In genomic region chr13:107177595-107177994, GRCm38 (mm10) we compare ENCODE assay signal across 22 mouse cellular contexts.
DNase-seq lines count a peak whose midpoint lies in the region; ATAC-seq lines count a peak whose summit lies in the region.
"Had no signal": no experiment of that assay in that cellular context is flagged by ENCODE, and none has a peak within 500 bp of the region (broad histone marks: within the 10 kb centered on the region; RNA-seq: fewer than 3 reads in every experiment).

No protein-coding gene starts in this region.

- 53% methylated on average over 7 of the region's 7 CpGs for WGBS in neural tube, embryonic 13.5 days
- 48% methylated on average over 7 of the region's 7 CpGs for WGBS in neural tube, embryonic 14.5 days
- 43% methylated on average over 7 of the region's 7 CpGs for WGBS in neural tube, embryonic 15.5 days

- DNase-seq in neural tube, embryonic 10.5 days (ENCODE audit: extremely low spot score, low spot score): no peak
- DNase-seq: adrenal gland, adult 2 months; adrenal gland, postnatal 10 days; adrenal gland, postnatal 25 days; cerebellum, adult 11 months; cerebellum, adult 18-20 months; cerebellum, adult 8-10 months; cerebellum, adult 9-11 months; cerebellum, postnatal 14 days; cerebellum, postnatal 36 days; embryo, embryonic 11 days had no signal

- ATAC-seq in neural tube, embryonic 13.5 days (ENCODE audit: low read depth): peak; percentile 51; the same call in 1 of the 2 replicates
- ATAC-seq in neural tube, embryonic 14.5 days (ENCODE audit: low read depth): peak; percentile 56
- no peak for ATAC-seq in neural tube, embryonic 15.5 days (ENCODE audit: low FRiP score)
- no peak for ATAC-seq in frontal cortex, adult (ENCODE audit: low TSS enrichment)
- ATAC-seq: forebrain, embryonic 14.5 days; forebrain, embryonic 16.5 days had no signal

- H3K4me2 ChIP-seq in neural tube, embryonic 13.5 days: no peak overlapping the region
- no peak overlapping the region for H3K4me2 ChIP-seq in neural tube, embryonic 14.5 days (ENCODE audit: low read depth, low read length)
- H3K4me2 ChIP-seq in neural tube, embryonic 15.5 days: no peak overlapping the region
- H3K4me2 ChIP-seq: embryonic facial prominence, embryonic 13.5 days; embryonic facial prominence, embryonic 15.5 days; forebrain, embryonic 12.5 days had no signal

- H3K27me3 ChIP-seq in neural tube, embryonic 13.5 days: no peaks in the 10 kb centered on the region
- no peaks in the 10 kb centered on the region for H3K27me3 ChIP-seq in neural tube, embryonic 14.5 days (ENCODE audit: control insufficient read depth, insufficient read depth, low read length)
- no peaks in the 10 kb centered on the region for H3K27me3 ChIP-seq in neural tube, embryonic 15.5 days (replicated peaks)
- H3K27me3 ChIP-seq: embryonic facial prominence, embryonic 13.5 days; embryonic facial prominence, embryonic 15.5 days; forebrain, embryonic 12.5 days had no signal

- no peak overlapping the region for H3K4me3 ChIP-seq in neural tube, embryonic 13.5 days
- no peak overlapping the region for H3K4me3 ChIP-seq in neural tube, embryonic 14.5 days (ENCODE audit: low read depth, low read length)
- no peak overlapping the region for H3K4me3 ChIP-seq in neural tube, embryonic 15.5 days (replicated peaks)
- H3K4me3 ChIP-seq: embryonic facial prominence, embryonic 13.5 days; embryonic facial prominence, embryonic 15.5 days; erythroblast, embryonic 14.5 days; forebrain, embryonic 10.5 days; forebrain, embryonic 12.5 days had no signal

- peaks cover 13% of the 10 kb centered on the region for H3K4me1 ChIP-seq in neural tube, embryonic 13.5 days (replicated peaks)
- H3K4me1 ChIP-seq in neural tube, embryonic 14.5 days (ENCODE audit: control insufficient read depth, insufficient read depth, low read length): peaks cover 9% of the 10 kb centered on the region; the same call in 1 of the 2 replicates
- H3K4me1 ChIP-seq in neural tube, embryonic 15.5 days: peaks cover 14% of the 10 kb centered on the region
- H3K4me1 ChIP-seq: embryonic facial prominence, embryonic 13.5 days; embryonic facial prominence, embryonic 15.5 days; forebrain, embryonic 10.5 days; forebrain, embryonic 12.5 days had no signal

- H3K9ac ChIP-seq in neural tube, embryonic 13.5 days: no peak overlapping the region
- no peak overlapping the region for H3K9ac ChIP-seq in neural tube, embryonic 14.5 days (replicated peaks; ENCODE audit: low read depth, low read length)
- H3K9ac ChIP-seq in neural tube, embryonic 15.5 days (replicated peaks): no peak overlapping the region
- H3K9ac ChIP-seq: embryonic facial prominence, embryonic 13.5 days; embryonic facial prominence, embryonic 15.5 days; forebrain, embryonic 12.5 days had no signal

- 0 out of 2 replicates have a peak overlapping the region, but pooled peaks have one; percentile 46 for H3K27ac ChIP-seq in neural tube, embryonic 13.5 days (replicated peaks)
- no peak overlapping the region for H3K27ac ChIP-seq in neural tube, embryonic 14.5 days (ENCODE audit: low read depth, low read length)
- 0 out of 2 replicates have a peak overlapping the region, but pooled peaks have one; percentile 25 for H3K27ac ChIP-seq in neural tube, embryonic 15.5 days (replicated peaks)
- H3K27ac ChIP-seq: embryonic facial prominence, embryonic 13.5 days; embryonic facial prominence, embryonic 15.5 days; forebrain, embryonic 10.5 days; forebrain, embryonic 12.5 days had no signal

- no peaks in the 10 kb centered on the region for H3K36me3 ChIP-seq in neural tube, embryonic 13.5 days
- H3K36me3 ChIP-seq in neural tube, embryonic 14.5 days (ENCODE audit: control insufficient read depth, insufficient read depth, low read length): no peaks in the 10 kb centered on the region
- no peaks in the 10 kb centered on the region for H3K36me3 ChIP-seq in neural tube, embryonic 15.5 days
- H3K36me3 ChIP-seq: embryonic facial prominence, embryonic 13.5 days; embryonic facial prominence, embryonic 15.5 days; forebrain, embryonic 10.5 days; forebrain, embryonic 12.5 days had no signal

- H3K9me3 ChIP-seq in neural tube, embryonic 13.5 days: no peaks in the 10 kb centered on the region
- no peaks in the 10 kb centered on the region for H3K9me3 ChIP-seq in neural tube, embryonic 14.5 days (ENCODE audit: control insufficient read depth, low read length)
- H3K9me3 ChIP-seq in neural tube, embryonic 15.5 days (replicated peaks): no peaks in the 10 kb centered on the region
- H3K9me3 ChIP-seq: embryonic facial prominence, embryonic 13.5 days; embryonic facial prominence, embryonic 15.5 days; forebrain, embryonic 10.5 days; forebrain, embryonic 12.5 days had no signal

Comparison
In these comparisons a context has a peak if more than half of its experiments do, and no peak if none do; other contexts are left out.
1. ATAC-seq: peak in neural tube, embryonic 13.5 days (single experiment) and neural tube, embryonic 14.5 days (single experiment); none in neural tube, embryonic 15.5 days (single experiment) and frontal cortex, adult (single experiment).